Mouse (Mus musculus): ENCODE results near the gene Rnls.

- TF ChIP-seq CTCF (IDR thresholded peaks at IDR 0.05; ENCODE audit: low read depth), result no peak
- no peak for TF ChIP-seq EP300 (IDR thresholded peaks at IDR 0.05; ENCODE audit: low read depth)
Measured at GRCm38 (mm10) chr19:33088868-33089267, 303.2 kb downstream of the Rnls start.
